In genomic region chr7:45340669-45341068, GRCm38 (mm10) we compare ENCODE assay signal across 8 mouse cellular contexts. TPM values are rescaled to one million over a fixed set of nuclear protein-coding genes. Genes with fewer than 3 reads are reported as not detected.
DNase-seq lines count a peak whose midpoint lies in the region; ATAC-seq lines count a peak whose summit lies in the region.

No protein-coding gene starts in this region.

- no peak for ATAC-seq in embryonic facial prominence, embryonic 12.5 days (ENCODE audit: insufficient number of reproducible peaks, insufficient read depth, low FRiP score, low TSS enrichment)
- ATAC-seq in megakaryocyte progenitor cell, adult 5-6 weeks (replicated peaks; ENCODE audit: poor library complexity), result peak; percentile 42

- under 1% methylated on average over 11 of the region's 11 CpGs for WGBS in embryonic facial prominence, embryonic 12.5 days

- peak overlapping the region; percentile 63 for H3K9ac ChIP-seq in embryonic facial prominence, embryonic 12.5 days

- peaks cover 32% of the 10 kb centered on the region for H3K4me1 ChIP-seq in embryonic facial prominence, embryonic 12.5 days

- H3K9me3 ChIP-seq in embryonic facial prominence, embryonic 12.5 days, result no peaks in the 10 kb centered on the region

- intact Hi-C loops in heart, postnatal 10 days (cut with DNase I), result loop anchor here (2.0 kb wide), 1 partner anchor 32 kb away; no protein-coding TSS in a partner anchor

- peak overlapping the region; percentile 72 for H3K27ac ChIP-seq in embryonic facial prominence, embryonic 12.5 days

- peak; percentile 71 for DNase-seq in urinary bladder, postnatal 14 days (ENCODE audit: low spot score)
- no peak for DNase-seq in urinary bladder, adult 2 months (ENCODE audit: low spot score)
- peak; percentile 54 to 63 for DNase-seq in heart, postnatal 10 days
- peak; percentile 73 to 83 for DNase-seq in kidney, postnatal 4 days
- DNase-seq in urinary bladder, postnatal 25 days (ENCODE audit: low spot score), result peak; percentile 37
- DNase-seq in left cerebral cortex, adult 9 months (ENCODE audit: low spot score in 2 of 2), result no peak

- peak overlapping the region; percentile 52 for H3K4me3 ChIP-seq in embryonic facial prominence, embryonic 12.5 days

- no peaks in the 10 kb centered on the region for H3K36me3 ChIP-seq in embryonic facial prominence, embryonic 12.5 days

- no peaks in the 10 kb centered on the region; the same call in 1 of the 2 replicates for H3K27me3 ChIP-seq in embryonic facial prominence, embryonic 12.5 days

- peak overlapping the region; percentile 93 for H3K4me2 ChIP-seq in embryonic facial prominence, embryonic 12.5 days (replicated peaks)

RNA-seq across cellular contexts. Expression of gene Hrc, which starts 5.6 kb away (rescaled TPM):
- 0.59 and 1.1 TPM in 2 replicates for polyA plus RNA-seq in urinary bladder, adult 2 months (2012; rRNA removed)
- polyA plus RNA-seq in embryonic facial prominence, embryonic 12.5 days (2016; fragmentation: Nextera tagmentation; extraction: Ambion mirVana), result 0.81 and 1.5 TPM in 2 replicates
- total RNA-seq in heart, postnatal 10 days (2021), result 100 to 1,000 TPM; 320 to 351 TPM
- not detected in 2 replicates for total RNA-seq in megakaryocyte progenitor cell, adult 5-6 weeks (2015)
- total RNA-seq in megakaryocyte progenitor cell, adult 5-6 weeks (2017), result not detected in 2 replicates

RNA-seq across cellular contexts. Expression of gene Trpm4, which starts 7.1 kb away (rescaled TPM):
- polyA plus RNA-seq in urinary bladder, adult 2 months (2012; rRNA removed), result 33.6 and 39.8 TPM in 2 replicates
- 16.1 and 18.5 TPM in 2 replicates for polyA plus RNA-seq in embryonic facial prominence, embryonic 12.5 days (2016; fragmentation: Nextera tagmentation; extraction: Ambion mirVana)
- 10 to 100 TPM; 21.0 to 26.1 TPM for total RNA-seq in heart, postnatal 10 days (2021)
- 1.0 and 1.8 TPM in 2 replicates for total RNA-seq in megakaryocyte progenitor cell, adult 5-6 weeks (2015)
- 1.2 and 1.4 TPM in 2 replicates for total RNA-seq in megakaryocyte progenitor cell, adult 5-6 weeks (2017)

RNA-seq across cellular contexts. Expression of gene Ppfia3, which starts 26.1 kb away (rescaled TPM):
- 1.4 and 1.9 TPM in 2 replicates for polyA plus RNA-seq in urinary bladder, adult 2 months (2012; rRNA removed)
- polyA plus RNA-seq in embryonic facial prominence, embryonic 12.5 days (2016; fragmentation: Nextera tagmentation; extraction: Ambion mirVana), result 8.8 and 9.2 TPM in 2 replicates
- under 1 TPM; 0.22 to 0.31 TPM for total RNA-seq in heart, postnatal 10 days (2021)
- total RNA-seq in megakaryocyte progenitor cell, adult 5-6 weeks (2015), result not detected in 2 replicates
- not detected in 2 replicates for total RNA-seq in megakaryocyte progenitor cell, adult 5-6 weeks (2017)

RNA-seq across cellular contexts. Expression of gene Lin7b, which starts 29.7 kb away (rescaled TPM):
- 19.2 and 21.0 TPM in 2 replicates for polyA plus RNA-seq in urinary bladder, adult 2 months (2012; rRNA removed)
- polyA plus RNA-seq in embryonic facial prominence, embryonic 12.5 days (2016; fragmentation: Nextera tagmentation; extraction: Ambion mirVana), result 1.2 and 1.9 TPM in 2 replicates
- 1 to 10 TPM in 1 of 2 experiments, under 1 TPM in 1; 0.97 to 1.1 TPM for total RNA-seq in heart, postnatal 10 days (2021)
- not detected in 2 replicates for total RNA-seq in megakaryocyte progenitor cell, adult 5-6 weeks (2015)
- not detected in 2 replicates for total RNA-seq in megakaryocyte progenitor cell, adult 5-6 weeks (2017)

RNA-seq across cellular contexts. Expression of gene Snrnp70, which starts 54.9 kb away (rescaled TPM):
- polyA plus RNA-seq in urinary bladder, adult 2 months (2012; rRNA removed), result 364 and 412 TPM in 2 replicates
- polyA plus RNA-seq in embryonic facial prominence, embryonic 12.5 days (2016; fragmentation: Nextera tagmentation; extraction: Ambion mirVana), result 323 and 338 TPM in 2 replicates
- total RNA-seq in heart, postnatal 10 days (2021), result 100 to 1,000 TPM; 146 to 161 TPM
- total RNA-seq in megakaryocyte progenitor cell, adult 5-6 weeks (2015), result 105 and 107 TPM in 2 replicates
- 387 and 490 TPM in 2 replicates for total RNA-seq in megakaryocyte progenitor cell, adult 5-6 weeks (2017)

Comparison
In these comparisons a context has a peak if more than half of its experiments do, and no peak if none do; other contexts are left out.
1. DNase-seq: peak in urinary bladder, postnatal 14 days (single experiment), heart, postnatal 10 days (2 of 2), kidney, postnatal 4 days (2 of 2) and urinary bladder, postnatal 25 days (single experiment); none in urinary bladder, adult 2 months (single experiment) and left cerebral cortex, adult 9 months (0 of 2).
2. RNA of gene Hrc, which starts 5.6 kb away (total RNA-seq): 320 to 351 TPM in heart, postnatal 10 days; not detected in megakaryocyte progenitor cell, adult 5-6 weeks; every median in the first group is over 100 times any median in the second.
3. RNA of gene Trpm4, which starts 7.1 kb away (total RNA-seq): 21.0 to 26.1 TPM in heart, postnatal 10 days; 1.0 to 1.8 TPM in megakaryocyte progenitor cell, adult 5-6 weeks; every median in the first group is over 4 times any median in the second.